Mouse (Mus musculus) embryo, embryonic 10 days (tissue): ENCODE measurements around the gene AC161166.1.
"Not testable (repeated sequence)": the region's sequence is repeated elsewhere in the genome, so short reads cannot be mapped to it uniquely, and the experiment has no call there.

Source experiments
- DNase-seq: peaks from one replicate; pipeline ENCODE4 v3.0.0-alpha.2; 2015; ENCODE audit warnings: low spot score

The AC161166.1 gene

GRCm38 (mm10) chr7:24485481-24485880 lies 26.8 kb downstream of the AC161166.1 start:
- DNase-seq, result no peak

- DNase-seq, result not testable (repeated sequence)
These were observed 29.0 kb downstream of the AC161166.1 start for GRCm38 (mm10) chr7:24483291-24483690.

GRCm38 (mm10) chr7:24482208-24483020 lies 29.8 kb downstream of the AC161166.1 start:
- DNase-seq, result no peak

GRCm38 (mm10) chr7:24481474-24482207 lies 30.6 kb downstream of the AC161166.1 start, which contains the start of gene Cadm4:
Cadm4 (plus strand) TSS chr7:24482023.
- peak; percentile 88 for DNase-seq

GRCm38 (mm10) chr7:24480986-24481473 lies 31.2 kb downstream of the AC161166.1 start:
- DNase-seq, result no peak

- no peak for DNase-seq
These were observed 31.9 kb downstream of the AC161166.1 start for GRCm38 (mm10) chr7:24480121-24480941.

GRCm38 (mm10) chr7:24479685-24480084 lies 32.6 kb downstream of the AC161166.1 start:
- no peak for DNase-seq

- no peak for DNase-seq
These were observed 33.3 kb downstream of the AC161166.1 start for GRCm38 (mm10) chr7:24478911-24479310.

- no peak for DNase-seq
These were observed 35.4 kb downstream of the AC161166.1 start for GRCm38 (mm10) chr7:24476856-24477255.

GRCm38 (mm10) chr7:24476338-24476737 lies 35.9 kb downstream of the AC161166.1 start:
- DNase-seq, result no peak

- no peak for DNase-seq
These were observed 37.3 kb downstream of the AC161166.1 start for GRCm38 (mm10) chr7:24474811-24475506.

GRCm38 (mm10) chr7:24473913-24474529 lies 38.2 kb downstream of the AC161166.1 start:
- peak; percentile 80 for DNase-seq

GRCm38 (mm10) chr7:24472937-24473336 lies 39.3 kb downstream of the AC161166.1 start:
- DNase-seq, result peak; percentile 52

- no peak for DNase-seq
These were observed 39.8 kb downstream of the AC161166.1 start for GRCm38 (mm10) chr7:24472442-24472841.

GRCm38 (mm10) chr7:24470356-24470755 lies 41.9 kb downstream of the AC161166.1 start:
- no peak for DNase-seq

- no peak for DNase-seq
These were observed 43.1 kb downstream of the AC161166.1 start for GRCm38 (mm10) chr7:24469126-24469525.

GRCm38 (mm10) chr7:24467886-24468285 lies 44.4 kb downstream of the AC161166.1 start:
- DNase-seq, result no peak

- DNase-seq, result no peak
These were observed 45.4 kb downstream of the AC161166.1 start for GRCm38 (mm10) chr7:24466835-24467234.

GRCm38 (mm10) chr7:24462388-24463319 lies 49.6 kb downstream of the AC161166.1 start, which contains the start of gene Plaur:
Plaur (plus strand) TSS chr7:24462484.
- DNase-seq, result peak; percentile 41
